Mouse (Mus musculus) limb, embryonic 14.5 days (tissue): ENCODE results near the gene Parp4. TPM values are rescaled to one million over a fixed set of nuclear protein-coding genes. Genes with fewer than 3 reads are reported as not detected.

Source experiments
- ATAC-seq: fragments of 200-750 bp; cut with Nextera tagmentation; 2 replicates; pipeline ENCODE4 v1.8.0; 2017; ENCODE audit warnings: low read depth, moderate number of reproducible peaks, moderate TSS enrichment; ENCODE audit not compliant: low FRiP score
- DNase-seq: peaks from one replicate; pipeline ENCODE4 v3.0.0-alpha.2; 2015; ENCODE audit warnings: low spot score
- H3K27ac ChIP-seq: fragments of 300-500 bp; sonication (generic); replicated peaks from 2 replicates; pipeline ENCODE4 v1.5.1; 2014; ENCODE audit warnings: low read depth, mild to moderate bottlenecking, low read length, moderate library complexity, mixed read lengths
- H3K27me3 ChIP-seq: fragments of 300-500 bp; sonication (generic); 2 replicates; pipeline ENCODE4 v1.6.1; 2014; ENCODE audit warnings: low read length, mixed read lengths; ENCODE audit not compliant: control insufficient read depth, insufficient read depth
- H3K36me3 ChIP-seq: fragments of 300-500 bp; sonication (generic); 2 replicates; pipeline ENCODE4 v1.6.1; 2014; ENCODE audit warnings: mild to moderate bottlenecking, low read length, moderate library complexity, mixed read lengths; ENCODE audit not compliant: control insufficient read depth, insufficient read depth
- H3K4me1 ChIP-seq: fragments of 300-500 bp; sonication (generic); 2 replicates; pipeline ENCODE4 v1.6.1; 2014; ENCODE audit warnings: antibody characterized with exemption, low read length, mixed read lengths; ENCODE audit not compliant: control insufficient read depth, insufficient read depth
- H3K4me2 ChIP-seq: fragments of 300-500 bp; sonication (generic); replicated peaks from 2 replicates; pipeline ENCODE4 v1.6.1; 2014; ENCODE audit warnings: low read depth, mild to moderate bottlenecking, low read length, moderate library complexity; ENCODE audit not compliant: severe bottlenecking
- H3K4me3 ChIP-seq: fragments of 300-500 bp; sonication (generic); replicated peaks from 2 replicates; pipeline ENCODE4 v1.5.1; 2014; ENCODE audit warnings: low read length
- H3K9ac ChIP-seq: fragments of 300-500 bp; sonication (generic); 2 replicates; pipeline ENCODE4 v1.6.1; 2014; ENCODE audit warnings: mild to moderate bottlenecking, low read depth, low read length, moderate library complexity; ENCODE audit not compliant: severe bottlenecking
- H3K9me3 ChIP-seq: fragments of 300-500 bp; sonication (generic); 2 replicates; pipeline ENCODE4 v1.6.1; 2016; ENCODE audit warnings: low read length; ENCODE audit not compliant: control insufficient read depth
- POLR2A ChIP-seq: fragments of 200-500 bp; IDR thresholded peaks from 2 replicates; pipeline ENCODE4 v1.8.0; 2012; ENCODE audit warnings: inconsistent platforms, mild to moderate bottlenecking, moderate library complexity, borderline replicate concordance; ENCODE audit not compliant: insufficient read depth, insufficient read length; ENCODE audit errors: extremely low read depth
- WGBS: fragments of 180-500 bp; shearing (Covaris S2); extraction: QIAGEN DNeasy Blood & Tissue Kit; methylation state at CpG from one replicate; pipeline ENCODE4 v1.1.7; 2014; 5-methylcytosine and 5-hydroxymethylcytosine counted together
- polyA plus RNA-seq, 2 experiments: library from polyadenylated mRNA; depleted of rRNA in 1 of 2; stranded (reverse) in 1 of 2; unstranded in 1 of 2; fragments of >200 nt; fragmentation: Nextera tagmentation in 1 of 2; extraction: Ambion mirVana in 1 of 2; gene quantifications; 2 replicates each; pipeline versions ENCODE4 v1.2.1 to v1.2.3; 2012 to 2014

Gene Parp4
- polyA plus RNA-seq, 2 experiments, result 3.9 to 5.2 TPM

DNA sequence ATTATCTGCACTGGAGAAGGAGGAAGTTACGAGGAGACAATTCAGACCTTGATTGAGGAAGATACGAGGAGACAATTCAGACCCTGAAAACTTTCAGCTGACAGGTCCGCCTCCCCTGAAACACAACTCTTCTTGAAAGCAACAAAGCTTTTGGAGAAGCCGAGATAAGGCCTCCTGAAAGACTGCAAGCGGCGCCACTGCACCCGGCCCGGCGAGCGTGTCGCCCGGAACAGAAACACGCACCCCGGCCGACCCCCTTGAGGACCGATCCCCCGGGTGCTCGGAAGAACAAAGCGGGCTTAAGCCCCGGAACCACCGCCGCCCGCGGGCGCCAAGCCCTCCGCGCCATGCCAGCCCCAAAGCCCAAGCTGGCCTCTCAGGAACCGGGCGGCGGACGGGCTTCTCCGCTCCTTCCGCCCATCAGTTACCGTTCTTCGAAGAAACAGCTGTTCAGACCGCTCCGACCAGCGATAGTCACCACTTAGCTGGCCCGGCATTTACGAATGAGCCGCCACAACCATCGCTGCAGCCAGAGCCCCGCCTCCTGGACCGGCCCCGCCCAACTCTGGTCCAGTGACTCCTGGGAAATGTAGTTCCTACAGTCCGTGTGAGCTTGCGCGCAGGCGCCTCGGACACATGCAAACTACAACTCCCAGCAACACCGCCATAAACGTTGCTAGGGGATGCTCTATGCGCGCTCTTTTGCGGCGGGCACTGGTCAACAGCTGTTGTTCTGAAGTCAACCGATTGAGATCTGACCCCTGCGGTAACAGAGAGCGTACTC is 3.9 kb upstream of the Parp4 start:
- H3K27ac ChIP-seq, result peak overlapping the region; percentile 33; the same call in 1 of the 2 replicates
- H3K9me3 ChIP-seq, result no peaks in the 10 kb centered on the region
- H3K36me3 ChIP-seq, result no peaks in the 10 kb centered on the region
- TF ChIP-seq POLR2A, result no peak
- ATAC-seq, result peak; percentile 100
- H3K4me3 ChIP-seq, result peak overlapping the region; percentile 80
- WGBS, result under 1% methylated on average over 52 of the region's 59 CpGs
- peak; percentile 98 for DNase-seq
- H3K4me1 ChIP-seq, result peaks cover 6% of the 10 kb centered on the region; the same call in 1 of the 2 replicates
- H3K27me3 ChIP-seq, result no peaks in the 10 kb centered on the region
- peak overlapping the region; percentile 68 for H3K4me2 ChIP-seq
- peak overlapping the region; percentile 70 for H3K9ac ChIP-seq

DNA sequence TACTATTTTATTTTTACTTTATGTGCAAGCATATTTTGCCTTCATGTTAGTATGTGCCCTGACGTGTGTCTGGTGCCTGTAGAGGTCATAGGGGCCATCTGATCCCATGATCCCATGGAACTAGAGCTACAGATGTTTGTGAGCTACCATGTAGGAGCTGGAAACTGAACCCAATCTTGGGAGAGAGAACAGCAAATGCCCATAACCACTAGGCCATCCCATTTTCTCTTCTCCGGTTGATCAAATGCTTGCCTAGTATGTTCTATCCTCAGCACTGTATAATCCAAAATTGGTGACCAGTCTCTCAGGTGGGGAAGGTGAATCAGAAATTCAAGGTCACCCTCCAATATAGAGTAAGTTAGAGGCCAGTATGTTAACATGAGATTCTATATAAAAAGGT is 2.9 kb upstream of the Parp4 start:
- Histone ChIP-seq H3K9ac (no peak overlapping the region), H3K4me2 (peak overlapping the region; percentile 68), H3K27ac (no peak overlapping the region), H3K9me3 (no peaks in the 10 kb centered on the region), H3K4me3 (peak overlapping the region; percentile 80; the same call in 1 of the 2 replicates), H3K27me3 (no peaks in the 10 kb centered on the region), H3K4me1 (peaks cover 6% of the 10 kb centered on the region; the same call in 1 of the 2 replicates), H3K36me3 (no peaks in the 10 kb centered on the region)
- no peak for ATAC-seq
- no peak for DNase-seq
- TF ChIP-seq POLR2A, result no peak
- 76% methylated on average over 2 of the region's 2 CpGs for WGBS

- no peak overlapping the region for H3K27ac ChIP-seq
- WGBS, result 70% methylated on average over 18 of the region's 18 CpGs
- no peaks in the 10 kb centered on the region for H3K27me3 ChIP-seq
- no peaks in the 10 kb centered on the region for H3K36me3 ChIP-seq
- H3K9ac ChIP-seq, result peak overlapping the region; percentile 60
- ATAC-seq, result no peak
- DNase-seq, result no peak
- peak overlapping the region; percentile 53 for H3K4me3 ChIP-seq
- H3K4me1 ChIP-seq, result peaks cover 2% of the 10 kb centered on the region; the same call in 1 of the 2 replicates
- TF ChIP-seq POLR2A, result no peak
- H3K4me2 ChIP-seq, result peak overlapping the region; percentile 77
- no peaks in the 10 kb centered on the region for H3K9me3 ChIP-seq
Observed at GRCm38 (mm10) chr14:56575969-56576901, 816 bp downstream of the Parp4 start.

DNA sequence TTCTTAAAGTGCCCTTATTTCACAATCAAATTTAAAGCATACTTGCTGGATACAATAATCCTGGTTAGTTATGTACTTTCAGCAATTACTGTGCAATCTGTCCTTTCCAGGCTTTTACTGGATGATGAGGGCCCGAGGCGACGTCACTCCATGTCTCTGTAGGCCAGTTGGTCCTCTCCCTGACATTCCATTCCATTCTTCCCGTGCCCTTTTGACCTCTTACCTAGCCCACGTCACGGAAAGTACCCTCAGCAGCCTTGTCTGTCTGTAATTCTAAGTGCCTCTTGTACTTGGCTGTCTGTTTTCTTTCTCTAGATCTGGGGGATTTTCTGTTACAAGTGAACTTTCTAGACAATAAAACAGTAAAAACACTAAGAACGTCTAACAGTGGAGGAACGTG is 3.6 kb downstream of the Parp4 start:
- H3K4me1 ChIP-seq, result peaks cover 2% of the 10 kb centered on the region; the same call in 1 of the 2 replicates
- TF ChIP-seq POLR2A, result no peak
- H3K4me2 ChIP-seq, result no peak overlapping the region
- H3K27me3 ChIP-seq, result no peaks in the 10 kb centered on the region
- H3K9ac ChIP-seq, result no peak overlapping the region
- WGBS, result 49% methylated on average over 8 of the region's 8 CpGs
- H3K27ac ChIP-seq, result no peak overlapping the region
- no peak for DNase-seq
- no peak overlapping the region for H3K4me3 ChIP-seq
- no peak for ATAC-seq
- no peaks in the 10 kb centered on the region for H3K36me3 ChIP-seq
- no peaks in the 10 kb centered on the region for H3K9me3 ChIP-seq

DNA sequence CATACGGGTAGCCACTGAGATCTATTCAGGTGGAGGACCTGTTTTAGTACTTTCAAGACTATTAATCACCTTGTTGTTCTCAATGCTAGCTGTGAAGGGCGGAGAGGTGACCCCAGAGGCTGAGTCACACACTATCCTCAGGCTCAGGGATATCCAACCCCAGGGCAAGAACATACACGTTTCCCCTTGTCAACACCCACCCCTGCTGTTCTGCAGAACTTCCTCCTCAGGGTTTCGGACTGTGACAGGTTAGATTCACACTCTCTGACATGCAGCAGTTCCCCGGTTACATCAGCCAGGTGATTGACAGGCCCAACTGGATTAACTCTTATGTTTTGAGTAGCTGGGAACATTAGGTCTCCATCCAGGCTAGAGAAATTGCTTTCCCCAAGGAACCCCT is 5.7 kb downstream of the Parp4 start:
- H3K36me3 ChIP-seq, result no peaks in the 10 kb centered on the region

More for the DNA sequence above, 5.7 kb downstream of the Parp4 start:
- TF ChIP-seq POLR2A, result no peak
- 50% methylated on average over 5 of the region's 5 CpGs for WGBS
- Histone ChIP-seq H3K4me1 (no peaks in the 10 kb centered on the region), H3K9ac (no peak overlapping the region), H3K9me3 (no peaks in the 10 kb centered on the region), H3K27me3 (no peaks in the 10 kb centered on the region), H3K4me2 (no peak overlapping the region), H3K4me3 (no peak overlapping the region), H3K27ac (no peak overlapping the region)
- DNase-seq (no peak), ATAC-seq (no peak)
